19 mouse cellular contexts compared by ENCODE assay signal in genomic region chr5:103725268-103726149, GRCm38 (mm10). TPM values are rescaled to one million over a fixed set of nuclear protein-coding genes. Genes with fewer than 3 reads are reported as not detected.
DNase-seq lines count a peak whose midpoint lies in the region; TF ChIP-seq lines count a peak whose summit lies in the region.
"Had no signal": no experiment of that assay in that cellular context is flagged by ENCODE, and none has a peak within 500 bp of the region (broad histone marks: within the 10 kb centered on the region; RNA-seq: fewer than 3 reads in every experiment).

No protein-coding gene starts in this region.

- DNase-seq in kidney, adult 2 months = no peak
- no peak for DNase-seq in kidney, adult 8-10 months
- DNase-seq in thymus, postnatal 25 days = peak; percentile 40
- no peak for DNase-seq in thymus, postnatal 14 days
- DNase-seq in embryonic facial prominence, embryonic 10.5 days (ENCODE audit: low spot score) = no peak
- peak; percentile 68 for DNase-seq in splenic B cell, adult 2 months (ENCODE audit: low read depth, low spot score)
- DNase-seq in left cerebral cortex, adult 18-20 months (ENCODE audit: low spot score in 2 of 2) = no peak
- no peak for DNase-seq in heart, adult 2 months
- DNase-seq: adrenal gland, adult 2 months; cerebellum, adult 8-10 months; gastrocnemius, postnatal 14 days; heart, postnatal 36 days; kidney, adult 18-20 months; kidney, postnatal 25 days; right cerebral cortex, postnatal 25 days had no signal

- H3K4me1 ChIP-seq in kidney, adult 2 months (ENCODE audit: control insufficient read depth, insufficient read depth, low read length) = no peaks in the 10 kb centered on the region
- peaks cover 27% of the 10 kb centered on the region for H3K4me1 ChIP-seq in embryonic facial prominence, embryonic 10.5 days
- H3K4me1 ChIP-seq in heart, adult 2 months (ENCODE audit: control insufficient read depth, insufficient read depth, low read length) = peaks cover 1% of the 10 kb centered on the region; the same call in 1 of the 2 replicates
- H3K4me1 ChIP-seq: heart, embryonic 13.5 days had no signal

- no peaks in the 10 kb centered on the region for H3K27me3 ChIP-seq in kidney, adult 2 months (replicated peaks; ENCODE audit: control insufficient read depth, insufficient read depth, low read length)
- peaks cover 11% of the 10 kb centered on the region for H3K27me3 ChIP-seq in embryonic facial prominence, embryonic 10.5 days (replicated peaks; ENCODE audit: low read depth, poor library complexity, severe bottlenecking)
- no peaks in the 10 kb centered on the region for H3K27me3 ChIP-seq in splenic B cell, adult 2 months (ENCODE audit: control insufficient read depth, insufficient read depth, low read length, poor library complexity, severe bottlenecking)
- no peaks in the 10 kb centered on the region for H3K27me3 ChIP-seq in heart, adult 2 months (ENCODE audit: control insufficient read depth, insufficient read depth, low read length)
- H3K27me3 ChIP-seq: embryonic facial prominence, embryonic 13.5 days; lung, embryonic 15.5 days had no signal

- 71% methylated on average over 9 of the region's 9 CpGs for WGBS in kidney, adult 2 months
- 54% methylated on average over 9 of the region's 9 CpGs for WGBS in embryonic facial prominence, embryonic 10.5 days
- 74% methylated on average over 9 of the region's 9 CpGs for WGBS in heart, adult 2 months

- no peak for TF ChIP-seq EP300 in heart, adult 2 months (IDR thresholded peaks at IDR 0.05; ENCODE audit: insufficient read depth, low read depth, low read length)

- H3K4me3 ChIP-seq in kidney, adult 2 months (ENCODE audit: insufficient read depth, low read depth, low read length) = no peak overlapping the region
- no peak overlapping the region for H3K4me3 ChIP-seq in embryonic facial prominence, embryonic 10.5 days
- no peak overlapping the region for H3K4me3 ChIP-seq in heart, adult 2 months
- H3K4me3 ChIP-seq: embryonic facial prominence, embryonic 13.5 days; heart, embryonic 13.5 days; lung, embryonic 15.5 days; neural tube, embryonic 13.5 days had no signal

- no peaks in the 10 kb centered on the region for H3K79me2 ChIP-seq in heart, adult 2 months (replicated peaks; ENCODE audit: control insufficient read depth, insufficient read depth, low read length)

- intact Hi-C loops in heart, adult 2 months (cut with DNase I) = loop anchor here (2.0 kb wide), 2 partner anchors 17 to 27 kb away; no protein-coding TSS in a partner anchor

- TF ChIP-seq CTCF in kidney, adult 2 months (conservative IDR thresholded peaks at IDR 0.05; ENCODE audit: insufficient read depth, insufficient read length, low read depth, low read length) = no peak
- no peak for TF ChIP-seq CTCF in heart, adult 2 months (IDR thresholded peaks at IDR 0.05)

- no peak overlapping the region for H3K9ac ChIP-seq in heart, adult 2 months (ENCODE audit: low read depth, low read length)
- H3K9ac ChIP-seq: embryonic facial prominence, embryonic 13.5 days; heart, embryonic 13.5 days; lung, embryonic 15.5 days; neural tube, embryonic 13.5 days had no signal

- no peaks in the 10 kb centered on the region for H3K36me3 ChIP-seq in kidney, adult 2 months (ENCODE audit: control insufficient read depth, insufficient read depth, low read length)
- H3K36me3 ChIP-seq in embryonic facial prominence, embryonic 10.5 days (replicated peaks) = no peaks in the 10 kb centered on the region
- H3K36me3 ChIP-seq in splenic B cell, adult 2 months (ENCODE audit: control insufficient read depth, insufficient read depth, low read length, poor library complexity, severe bottlenecking) = no peaks in the 10 kb centered on the region
- H3K36me3 ChIP-seq in heart, adult 2 months (ENCODE audit: control insufficient read depth, insufficient read depth, low read length) = no peaks in the 10 kb centered on the region
- H3K36me3 ChIP-seq: embryonic facial prominence, embryonic 13.5 days; heart, embryonic 13.5 days; lung, embryonic 15.5 days; neural tube, embryonic 13.5 days had no signal

- no peak for TF ChIP-seq POLR2A in kidney, adult 2 months (IDR thresholded peaks at IDR 0.05; ENCODE audit: low read depth, low read length)
- TF ChIP-seq POLR2A in heart, adult 2 months (IDR thresholded peaks at IDR 0.05; ENCODE audit: insufficient read depth, low read depth, low read length) = no peak

- H3K9me3 ChIP-seq in embryonic facial prominence, embryonic 10.5 days = no peaks in the 10 kb centered on the region
- H3K9me3 ChIP-seq: embryonic facial prominence, embryonic 13.5 days; heart, embryonic 13.5 days; lung, embryonic 15.5 days; neural tube, embryonic 13.5 days had no signal

- H3K27ac ChIP-seq in kidney, adult 2 months (ENCODE audit: insufficient read depth, low read depth, low read length) = peak overlapping the region; percentile 17; the same call in 1 of the 2 replicates
- H3K27ac ChIP-seq in embryonic facial prominence, embryonic 10.5 days (replicated peaks) = 0 out of 2 replicates have a peak overlapping the region, but pooled peaks have one; percentile 24
- no peak overlapping the region for H3K27ac ChIP-seq in heart, adult 2 months
- H3K27ac ChIP-seq: embryonic facial prominence, embryonic 13.5 days; heart, embryonic 13.5 days; lung, embryonic 15.5 days; neural tube, embryonic 13.5 days had no signal

RNA-seq across cellular contexts. Expression of gene Aff1, which starts 33.3 kb away (rescaled TPM):
- polyA plus RNA-seq in kidney, adult 2 months (2012; rRNA removed) = 13.2 and 16.8 TPM in 2 replicates
- polyA plus RNA-seq in embryonic facial prominence, embryonic 10.5 days (2016; fragmentation: Nextera tagmentation; extraction: Ambion mirVana) = 4.0 and 5.5 TPM in 2 replicates
- total RNA-seq in left cerebral cortex, adult 18-20 months (2021) = 10 to 100 TPM; 13.3 to 15.4 TPM
- 10 to 100 TPM; 37.4 to 46.9 TPM for total RNA-seq in heart, adult 2 months (2021)
- polyA plus RNA-seq in heart, adult 2 months (2012; rRNA removed) = 10.5 and 14.1 TPM in 2 replicates

Comparison
In these comparisons a context has a peak if more than half of its experiments do, and no peak if none do; other contexts are left out.
1. DNase-seq: peak in thymus, postnatal 25 days (single experiment) and splenic B cell, adult 2 months (single experiment); none in kidney, adult 2 months (single experiment), kidney, adult 8-10 months (0 of 2), thymus, postnatal 14 days (single experiment), embryonic facial prominence, embryonic 10.5 days (single experiment), left cerebral cortex, adult 18-20 months (0 of 2) and heart, adult 2 months (0 of 2).